Mouse (Mus musculus) megakaryocyte, embryonic 14.5 days (primary cell): ENCODE measurements around the gene Anxa5. TPM values are rescaled to one million over a fixed set of nuclear protein-coding genes. Genes with fewer than 3 reads are reported as not detected.

Experiments
- H3K27me3 ChIP-seq: replicated peaks from 2 replicates; pipeline ENCODE3; 2012; ENCODE audit warnings: inconsistent platforms
- H3K36me3 ChIP-seq: replicated peaks from 2 replicates; pipeline ENCODE3; 2012; ENCODE audit warnings: low read length, inconsistent platforms, mixed read lengths
- H3K4me1 ChIP-seq: 2 replicates; pipeline ENCODE4 v1.6.1; 2012; ENCODE audit warnings: inconsistent platforms
- H3K4me3 ChIP-seq: replicated peaks from 2 replicates; pipeline ENCODE3; 2012; ENCODE audit warnings: moderate library complexity, mild to moderate bottlenecking, inconsistent platforms
- H3K9me3 ChIP-seq: 2 replicates; pipeline ENCODE4 v1.6.1; 2012; ENCODE audit warnings: inconsistent platforms
- FLI1 ChIP-seq: IDR thresholded peaks from 2 replicates; pipeline ENCODE4 v1.6.1; 2012; ENCODE audit warnings: low read length, inconsistent platforms, mixed read lengths
- GATA1 ChIP-seq: IDR thresholded peaks from 3 replicates; pipeline ENCODE4 v1.6.1; 2012; ENCODE audit warnings: mixed read lengths, low read length, inconsistent platforms, borderline replicate concordance
- polyA plus RNA-seq: library from polyadenylated mRNA; stranded (reverse); fragments of >175 nt; gene quantifications from 2 replicates; pipeline ENCODE4 v1.2.3, GENCODE M21; 2012; ENCODE audit warnings: low replicate concordance; ENCODE audit not compliant: insufficient read depth

The Anxa5 gene
- polyA plus RNA-seq, 1 experiment = 227 TPM

GRCm38 (mm10) chr3:36489590-36489910, 13.9 kb upstream of the Anxa5 start:
- TF ChIP-seq FLI1 (no peak), GATA1 (no peak)
- Histone ChIP-seq H3K27me3 (no peaks in the 10 kb centered on the region), H3K36me3 (no peaks in the 10 kb centered on the region), H3K4me3 (no peak overlapping the region), H3K4me1 (peaks cover 36% of the 10 kb centered on the region), H3K9me3 (peaks cover 4% of the 10 kb centered on the region; the same call in 1 of the 2 replicates)

GRCm38 (mm10) chr3:36488899-36489589, 13.3 kb upstream of the Anxa5 start:
- no peak overlapping the region for H3K4me3 ChIP-seq
- peaks cover 4% of the 10 kb centered on the region; the same call in 1 of the 2 replicates for H3K9me3 ChIP-seq
- no peaks in the 10 kb centered on the region for H3K27me3 ChIP-seq
- H3K4me1 ChIP-seq = peaks cover 31% of the 10 kb centered on the region
- H3K36me3 ChIP-seq = no peaks in the 10 kb centered on the region
- TF ChIP-seq GATA1 (no peak), FLI1 (no peak)

DNA sequence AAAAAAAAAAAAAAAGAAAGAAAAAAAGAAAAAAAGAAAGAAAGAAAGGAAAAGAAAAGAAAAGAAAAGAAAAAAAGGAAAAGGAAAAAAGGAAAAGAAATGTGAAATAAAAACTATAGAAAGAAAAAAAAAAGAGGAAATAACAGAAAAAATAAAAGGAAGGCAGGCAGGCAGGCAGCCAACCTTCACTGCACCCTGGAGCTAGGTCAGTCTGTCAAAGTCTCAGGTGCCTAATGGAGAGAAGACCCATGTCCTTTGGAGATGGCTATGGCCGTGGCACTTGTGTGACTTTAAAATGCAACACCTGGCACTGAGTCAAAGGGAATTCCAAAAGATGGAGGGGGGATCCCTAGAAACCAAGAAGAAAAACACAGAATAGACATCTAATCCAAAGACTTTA, 12.7 kb upstream of the Anxa5 start:
- Histone ChIP-seq H3K27me3 (no peaks in the 10 kb centered on the region), H3K4me3 (no peak overlapping the region), H3K36me3 (no peaks in the 10 kb centered on the region), H3K9me3 (peaks cover 4% of the 10 kb centered on the region; the same call in 1 of the 2 replicates), H3K4me1 (peaks cover 30% of the 10 kb centered on the region)
- TF ChIP-seq FLI1 (no peak), GATA1 (no peak)

DNA sequence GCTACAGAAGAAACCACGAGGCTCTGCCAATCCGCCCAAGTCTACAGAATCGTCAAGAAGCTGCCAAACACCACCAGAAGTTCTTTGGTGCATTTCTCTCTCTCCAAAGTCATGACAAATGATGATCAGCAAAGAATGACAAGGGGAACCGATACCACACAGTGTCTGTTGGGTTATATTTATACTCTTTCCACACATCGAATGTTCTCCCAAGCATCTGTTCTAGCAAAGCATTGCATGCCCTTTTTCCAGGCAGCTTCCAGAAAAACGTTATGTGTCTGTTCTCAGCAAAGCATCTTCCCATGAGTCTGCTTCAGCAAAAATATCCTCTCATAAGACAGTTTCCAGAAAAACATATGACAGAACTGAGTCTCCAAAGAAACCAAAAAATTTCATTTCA, 11.2 kb upstream of the Anxa5 start:
- H3K27me3 ChIP-seq = no peaks in the 10 kb centered on the region
- no peaks in the 10 kb centered on the region for H3K36me3 ChIP-seq
- H3K9me3 ChIP-seq = 0 out of 2 replicates have a peak, but pooled peaks cover under 1% of the 10 kb centered on the region
- no peak for TF ChIP-seq FLI1
- peaks cover 30% of the 10 kb centered on the region for H3K4me1 ChIP-seq
- no peak overlapping the region for H3K4me3 ChIP-seq

DNA sequence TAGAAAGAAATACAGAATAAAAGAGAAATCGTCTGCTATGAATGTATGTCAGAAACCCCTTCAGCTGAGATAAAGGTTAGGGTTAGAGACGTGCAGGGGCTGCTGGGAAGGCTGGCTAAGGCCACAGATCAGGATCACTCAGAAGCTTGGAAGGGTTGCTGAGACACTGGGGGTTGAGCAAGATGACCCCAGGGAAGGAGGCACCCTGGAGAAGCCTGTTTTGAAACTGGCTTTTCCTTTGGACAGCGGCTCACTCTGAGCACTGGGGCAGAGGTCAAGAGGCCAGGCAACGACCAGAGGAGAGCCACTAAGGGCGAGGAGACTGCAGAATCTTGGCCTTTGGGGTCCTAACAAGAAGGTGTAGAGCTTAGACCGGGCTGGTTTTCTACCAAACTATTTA, 10.5 kb upstream of the Anxa5 start:
- Histone ChIP-seq H3K36me3 (no peaks in the 10 kb centered on the region), H3K4me1 (peaks cover 29% of the 10 kb centered on the region), H3K9me3 (no peaks in the 10 kb centered on the region), H3K4me3 (no peak overlapping the region), H3K27me3 (no peaks in the 10 kb centered on the region)
- TF ChIP-seq FLI1 (no peak), GATA1 (no peak)

GRCm38 (mm10) chr3:36484292-36484691, 8.6 kb upstream of the Anxa5 start:
- Histone ChIP-seq H3K4me1 (peaks cover 36% of the 10 kb centered on the region), H3K4me3 (no peak overlapping the region), H3K9me3 (no peaks in the 10 kb centered on the region), H3K27me3 (no peaks in the 10 kb centered on the region), H3K36me3 (no peaks in the 10 kb centered on the region)
- TF ChIP-seq FLI1 = no peak
- no peak for TF ChIP-seq GATA1

GRCm38 (mm10) chr3:36482940-36483339, 7.2 kb upstream of the Anxa5 start:
- H3K27me3 ChIP-seq = no peaks in the 10 kb centered on the region
- H3K9me3 ChIP-seq = no peaks in the 10 kb centered on the region
- no peak overlapping the region for H3K4me3 ChIP-seq
- H3K36me3 ChIP-seq = no peaks in the 10 kb centered on the region
- H3K4me1 ChIP-seq = peaks cover 29% of the 10 kb centered on the region
- TF ChIP-seq FLI1 (no peak), GATA1 (no peak)

DNA sequence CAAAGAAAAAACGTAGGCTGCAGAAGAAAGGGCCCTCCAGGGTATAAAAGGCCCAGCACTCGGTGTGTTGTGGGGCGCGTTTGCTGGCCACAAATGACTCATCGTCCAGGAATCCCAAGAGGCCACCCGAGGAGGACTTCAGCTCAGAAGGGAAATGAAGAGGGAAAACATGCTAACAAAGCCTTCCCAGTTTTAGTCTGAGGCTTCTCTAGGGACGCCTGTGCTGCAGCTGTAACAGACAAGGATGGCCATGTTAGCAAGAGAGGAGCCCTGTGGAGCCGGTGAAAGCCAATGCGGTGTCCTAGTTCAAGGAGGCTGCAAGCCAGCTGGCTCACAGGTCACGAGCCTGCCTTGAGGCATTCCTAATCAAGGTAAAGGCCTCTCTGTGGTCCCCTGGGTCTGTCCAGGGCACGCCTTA, 6.1 kb upstream of the Anxa5 start:
- Histone ChIP-seq H3K36me3 (no peaks in the 10 kb centered on the region), H3K4me3 (peak overlapping the region; percentile 74), H3K4me1 (peaks cover 30% of the 10 kb centered on the region), H3K9me3 (no peaks in the 10 kb centered on the region), H3K27me3 (no peaks in the 10 kb centered on the region)
- TF ChIP-seq GATA1 (no peak), FLI1 (no peak)

DNA sequence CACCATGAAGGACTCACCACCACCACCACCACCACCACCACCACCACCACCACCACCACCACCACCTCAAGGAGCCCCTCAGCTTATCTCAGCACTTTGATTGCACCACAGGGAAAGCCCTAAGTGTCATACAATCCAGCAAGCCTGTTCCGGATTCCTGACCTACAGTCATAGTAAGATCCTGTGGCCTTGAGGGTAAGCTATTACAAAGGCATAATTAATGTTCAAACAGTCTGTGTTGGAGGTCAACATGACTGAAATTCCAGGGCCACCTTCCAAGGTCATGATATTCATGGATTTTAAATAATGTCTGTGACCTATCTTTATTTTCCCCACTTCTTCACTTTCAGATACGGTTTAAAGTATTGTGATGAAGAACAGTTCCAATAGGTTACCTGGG, 4.8 kb upstream of the Anxa5 start:
- Histone ChIP-seq H3K36me3 (no peaks in the 10 kb centered on the region), H3K4me3 (no peak overlapping the region), H3K27me3 (no peaks in the 10 kb centered on the region), H3K9me3 (no peaks in the 10 kb centered on the region), H3K4me1 (peaks cover 34% of the 10 kb centered on the region)
- no peak for TF ChIP-seq GATA1
- TF ChIP-seq FLI1 = no peak

DNA sequence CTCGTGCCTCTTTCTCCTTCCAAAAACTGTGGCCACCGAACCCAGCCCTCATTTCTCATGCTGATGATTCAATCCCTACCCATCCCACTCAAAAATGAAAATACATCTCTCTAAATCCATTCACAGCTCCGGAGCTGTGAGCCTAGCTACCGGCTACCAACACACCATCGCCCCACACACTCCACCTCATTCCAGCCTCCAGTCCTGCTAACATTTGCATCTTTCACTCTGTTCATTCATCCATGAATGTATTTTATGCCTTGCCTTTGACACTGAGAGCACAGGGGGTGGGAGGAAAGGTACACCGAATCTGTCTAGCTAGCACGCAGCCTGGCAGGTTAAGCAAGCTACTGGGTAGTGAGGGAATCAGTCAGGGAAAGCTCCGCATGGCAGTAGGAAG, 3.1 kb upstream of the Anxa5 start:
- TF ChIP-seq GATA1 = no peak
- no peak for TF ChIP-seq FLI1
- no peak overlapping the region for H3K4me3 ChIP-seq
- no peaks in the 10 kb centered on the region for H3K36me3 ChIP-seq
- peaks cover 41% of the 10 kb centered on the region for H3K4me1 ChIP-seq
- H3K9me3 ChIP-seq = no peaks in the 10 kb centered on the region
- H3K27me3 ChIP-seq = no peaks in the 10 kb centered on the region
